Mouse (Mus musculus): ENCODE measurements at regions not wholly inside any gene's neighbourhood (a gene's known extent, or its start where the extent isn't known, plus 50 kb on each side); places are given as distances from the start of the nearest gene placed in this dataset.

- no peak for TF ChIP-seq CTCF (IDR thresholded peaks at IDR 0.05)
- TF ChIP-seq EP300 (IDR thresholded peaks at IDR 0.05) = no peak
These were observed 346.1 kb upstream of the Gm765 start for GRCm38 (mm10) chr6:98688624-98689023.

Data from lung, postnatal 0 days (tissue).